Mouse (Mus musculus) MEL (cell line): ENCODE measurements around the gene Inpp5b. TPM values are rescaled to one million over a fixed set of nuclear protein-coding genes. Genes with fewer than 3 reads are reported as not detected.

Source experiments
- DNase-seq: peaks from one replicate; pipeline ENCODE4 v3.0.0; 2011; ENCODE audit warnings: low read depth, low spot score
- H3K27ac ChIP-seq: 2 replicates; pipeline ENCODE4 v1.5.1; 2012; ENCODE audit warnings: low read depth, mild to moderate bottlenecking, control low read depth, low read length, moderate library complexity; ENCODE audit not compliant: control insufficient read depth
- H3K27me3 ChIP-seq, 2 experiments: fragments of 150-350 bp in 1 of 2; sonication (generic) in 1 of 2; 2 replicates each; pipeline ENCODE4 v1.6.1; 2012; ENCODE audit warnings: low read length in 2 of 2, mild to moderate bottlenecking in 2 of 2, improper control_type of control experiment in 1 of 2, moderate library complexity in 1 of 2; ENCODE audit not compliant: insufficient read depth in 2 of 2, control insufficient read depth in 1 of 2
- H3K36me3 ChIP-seq, 2 experiments: 2 replicates each; pipeline ENCODE4 v1.6.1; 2012 to 2014; ENCODE audit warnings: low read length in 2 of 2, improper control_type of control experiment in 1 of 2, inconsistent platforms in 1 of 2, mild to moderate bottlenecking in 1 of 2; ENCODE audit not compliant: insufficient read depth in 2 of 2, control insufficient read depth in 1 of 2
- H3K4me1 ChIP-seq, 2 experiments: fragments of 150-350 bp in 1 of 2; sonication (generic) in 1 of 2; 2 replicates each; pipeline ENCODE4 v1.6.1; 2012; ENCODE audit warnings: low read length in 2 of 2, improper control_type of control experiment in 1 of 2, mild to moderate bottlenecking in 1 of 2; ENCODE audit not compliant: insufficient read depth in 2 of 2, control insufficient read depth in 1 of 2
- H3K4me3 ChIP-seq, 2 experiments: fragments of 150-350 bp in 1 of 2; sonication (generic) in 1 of 2; 2 replicates each; pipeline ENCODE4 v1.5.1; 2012; ENCODE audit warnings: low read depth in 2 of 2, low read length in 2 of 2, mild to moderate bottlenecking in 2 of 2, moderate library complexity in 2 of 2, control low read depth in 1 of 2, improper control_type of control experiment in 1 of 2; ENCODE audit not compliant: control insufficient read depth in 1 of 2, insufficient read depth in 1 of 2
- H3K79me2 ChIP-seq: 2 replicates; pipeline ENCODE4 v1.6.1; 2012; ENCODE audit warnings: mild to moderate bottlenecking, low read length, moderate library complexity; ENCODE audit not compliant: control insufficient read depth, poor library complexity, insufficient read depth
- H3K9ac ChIP-seq: 2 replicates; pipeline ENCODE4 v1.6.1; 2012; ENCODE audit warnings: low read depth, mild to moderate bottlenecking, control low read depth, low read length, moderate library complexity; ENCODE audit not compliant: control insufficient read depth, poor library complexity, severe bottlenecking
- H3K9me3 ChIP-seq: fragments of 150-350 bp; sonication (generic); replicated peaks from 2 replicates; pipeline ENCODE4 v1.6.1; 2012; ENCODE audit warnings: mild to moderate bottlenecking, low read length, improper control_type of control experiment, moderate library complexity; ENCODE audit not compliant: insufficient read depth
- CHD2 ChIP-seq: IDR thresholded peaks from 2 replicates; pipeline ENCODE4 v1.6.1; 2011; ENCODE audit warnings: low read length, improper control_type of control experiment
- E2F4 ChIP-seq: IDR thresholded peaks from 2 replicates; pipeline ENCODE4 v1.6.1; 2011; ENCODE audit warnings: low read depth, low read length, improper control_type of control experiment, borderline replicate concordance
- ELF1 ChIP-seq: IDR thresholded peaks from 2 replicates; pipeline ENCODE4 v1.6.1; 2014; ENCODE audit warnings: low read depth, mild to moderate bottlenecking, inconsistent platforms, low read length, improper control_type of control experiment, moderate library complexity
- EP300 ChIP-seq, 2 experiments: IDR thresholded peaks; 2 replicates each; pipeline ENCODE4 v1.6.1; 2011; ENCODE audit warnings: improper control_type of control experiment in 2 of 2, low read length in 2 of 2, low read depth in 1 of 2, mild to moderate bottlenecking in 1 of 2
- ETS1 ChIP-seq: IDR thresholded peaks from 2 replicates; pipeline ENCODE4 v1.6.1; 2012; ENCODE audit warnings: low read depth, mild to moderate bottlenecking, inconsistent platforms, low read length, improper control_type of control experiment, moderate library complexity
- GABPA ChIP-seq: IDR thresholded peaks from 2 replicates; pipeline ENCODE4 v1.6.1; 2012; ENCODE audit warnings: low read depth, mild to moderate bottlenecking, inconsistent platforms, low read length, improper control_type of control experiment, moderate library complexity
- GATA1 ChIP-seq: IDR thresholded peaks from 2 replicates; pipeline ENCODE4 v1.6.1; 2011; ENCODE audit warnings: low read depth, low read length, improper control_type of control experiment
- JUND ChIP-seq: IDR thresholded peaks from 2 replicates; pipeline ENCODE4 v1.6.1; 2011; ENCODE audit warnings: low read depth, mild to moderate bottlenecking, improper control_type of control experiment, low read length
- KAT2A ChIP-seq: conservative IDR thresholded peaks from 2 replicates; pipeline ENCODE4 v1.6.1; 2012; ENCODE audit warnings: low read depth, low read length, improper control_type of control experiment, inconsistent platforms
- MAFK ChIP-seq: IDR thresholded peaks from 2 replicates; pipeline ENCODE4 v1.6.1; 2011; ENCODE audit warnings: low read depth, mild to moderate bottlenecking, low read length, improper control_type of control experiment, borderline replicate concordance
- MAZ ChIP-seq: IDR thresholded peaks from 2 replicates; pipeline ENCODE4 v1.6.1; 2012; ENCODE audit warnings: low read depth, mild to moderate bottlenecking, inconsistent platforms, low read length, improper control_type of control experiment
- MEF2A ChIP-seq: IDR thresholded peaks from 2 replicates; pipeline ENCODE4 v1.6.1; 2014; ENCODE audit warnings: low read depth, mild to moderate bottlenecking, inconsistent platforms, low read length, improper control_type of control experiment; ENCODE audit not compliant: poor library complexity, insufficient replicate concordance, severe bottlenecking; ENCODE audit errors: extremely low read depth
- MXI1 ChIP-seq: IDR thresholded peaks from 2 replicates; pipeline ENCODE4 v1.6.1; 2011; ENCODE audit warnings: mild to moderate bottlenecking, low read depth, low read length, improper control_type of control experiment
- MYB ChIP-seq: IDR thresholded peaks from 2 replicates; pipeline ENCODE4 v1.6.1; 2011; ENCODE audit warnings: mild to moderate bottlenecking, low read depth, low read length, improper control_type of control experiment
- NELFE ChIP-seq: IDR thresholded peaks from 2 replicates; pipeline ENCODE4 v1.6.1; 2011; ENCODE audit warnings: low read depth, low read length, improper control_type of control experiment
- NRF1 ChIP-seq: IDR thresholded peaks from 2 replicates; pipeline ENCODE4 v1.6.1; 2014; ENCODE audit warnings: low read depth, mild to moderate bottlenecking, inconsistent platforms, low read length, improper control_type of control experiment, moderate library complexity; ENCODE audit not compliant: poor library complexity, insufficient read depth, severe bottlenecking
- RCOR1 ChIP-seq: IDR thresholded peaks from 2 replicates; pipeline ENCODE4 v1.6.1; 2012; ENCODE audit warnings: low read depth, mild to moderate bottlenecking, inconsistent platforms, low read length, improper control_type of control experiment
- SIN3A ChIP-seq: IDR thresholded peaks from 2 replicates; pipeline ENCODE4 v1.6.1; 2012; ENCODE audit warnings: low read length, improper control_type of control experiment, inconsistent platforms
- SMC3 ChIP-seq: IDR thresholded peaks from 2 replicates; pipeline ENCODE4 v1.6.1; 2011; ENCODE audit warnings: low read depth, low read length, improper control_type of control experiment
- TAL1 ChIP-seq: IDR thresholded peaks from 2 replicates; pipeline ENCODE4 v1.6.1; 2012; ENCODE audit warnings: mild to moderate bottlenecking, inconsistent platforms, low read length, moderate library complexity, mixed read lengths
- TBP ChIP-seq: IDR thresholded peaks from 2 replicates; pipeline ENCODE4 v1.8.0; 2011; ENCODE audit warnings: low read depth, low read length, improper control_type of control experiment
- TCF12 ChIP-seq: IDR thresholded peaks from 2 replicates; pipeline ENCODE4 v1.6.1; 2014; ENCODE audit warnings: low read depth, mild to moderate bottlenecking, inconsistent platforms, low read length, improper control_type of control experiment, moderate library complexity
- UBTF ChIP-seq: IDR thresholded peaks from 2 replicates; pipeline ENCODE4 v1.6.1; 2012; ENCODE audit warnings: low read depth, mild to moderate bottlenecking, inconsistent platforms, low read length, improper control_type of control experiment, moderate library complexity, borderline replicate concordance; ENCODE audit not compliant: insufficient read depth
- USF1 ChIP-seq: IDR thresholded peaks from 2 replicates; pipeline ENCODE4 v1.6.1; 2014; ENCODE audit warnings: low read depth, mild to moderate bottlenecking, inconsistent platforms, low read length, improper control_type of control experiment, moderate library complexity
- ZC3H11A ChIP-seq: IDR thresholded peaks from 2 replicates; pipeline ENCODE4 v1.6.1; 2012; ENCODE audit warnings: low read depth, mild to moderate bottlenecking, inconsistent platforms, low read length, improper control_type of control experiment
- ZMIZ1 ChIP-seq: IDR thresholded peaks from 2 replicates; pipeline ENCODE4 v1.6.1; 2012; ENCODE audit warnings: low read depth, mild to moderate bottlenecking, inconsistent platforms, low read length, improper control_type of control experiment, moderate library complexity
- polyA plus RNA-seq, 2 experiments: library from polyadenylated mRNA; stranded (reverse) in 1 of 2; unstranded in 1 of 2; fragments of >175 nt in 1 of 2; fragments of >200 nt in 1 of 2; gene quantifications; 2 replicates each; pipeline versions ENCODE4 v1.2.1 to v1.2.4; 2012; ENCODE audit warnings: low replicate concordance in 2 of 2, low read depth in 1 of 2; ENCODE audit not compliant: insufficient read length in 2 of 2, insufficient read depth in 1 of 2, missing spikeins in 1 of 2
- total RNA-seq: library from RNA; depleted of rRNA; stranded (reverse); fragments of 300-350 nt; gene quantifications from 2 replicates; pipeline ENCODE4 v1.2.3, GENCODE M21; 2012

Inpp5b gene
- total and polyA plus RNA-seq, 3 experiments = 28.6 to 52.5 TPM; not detected in 1

GRCm38 (mm10) chr4:124747851-124748250 is 6.2 kb downstream of the Inpp5b start:
- Histone ChIP-seq H3K4me1 (peaks cover 0 to 9% of the 10 kb centered on the region in 2 experiments; a peak in 1 of 4 replicates), H3K27me3 (no peaks in the 10 kb centered on the region), H3K9ac (no peak overlapping the region), H3K4me3 (no peak overlapping the region), H3K9me3 (no peaks in the 10 kb centered on the region), H3K36me3 (peaks cover 0 to 6% of the 10 kb centered on the region in 2 experiments; a peak in 2 of 4 replicates), H3K27ac (no peak overlapping the region), H3K79me2 (peaks cover 7% of the 10 kb centered on the region)
- TF ChIP-seq EP300 (IDR thresholded peaks at IDR 0.05; ENCODE audit: low read depth in 1 of 2, low read length in 2 of 2) (no peak), UBTF (no peak), ZMIZ1 (no peak), TBP (no peak), TAL1 (no peak), ZC3H11A (no peak), MAZ (no peak), GABPA (no peak), KAT2A (no peak), TCF12 (no peak), MAFK (no peak), ETS1 (no peak), MYB (no peak), E2F4 (no peak)
- no peak for DNase-seq

- peaks cover 3 to 25% of the 10 kb centered on the region in 2 experiments for H3K4me1 ChIP-seq
- no peaks in the 10 kb centered on the region for H3K27me3 ChIP-seq
- H3K79me2 ChIP-seq = peaks cover 41% of the 10 kb centered on the region
- H3K36me3 ChIP-seq = peaks cover 0 to 33% of the 10 kb centered on the region in 2 experiments; a peak in 2 of 4 replicates
- peak overlapping the region; percentile 87 to 96 for H3K4me3 ChIP-seq
- no peaks in the 10 kb centered on the region for H3K9me3 ChIP-seq
- DNase-seq = peak; percentile 98
- peak overlapping the region; percentile 84 for H3K9ac ChIP-seq
- peak overlapping the region; percentile 89 for H3K27ac ChIP-seq
- TF ChIP-seq TAL1 = no peak
- TF ChIP-seq ZC3H11A = no peak
- TF ChIP-seq MEF2A = no peak
- peak; percentile 66 for TF ChIP-seq NRF1
- TF ChIP-seq E2F4 = peak; percentile 26; the same call in 1 of the 2 replicates
- TF ChIP-seq RCOR1 = no peak
- TF ChIP-seq EP300 (IDR thresholded peaks at IDR 0.05; ENCODE audit: low read depth in 1 of 2, low read length in 2 of 2) = no peak
- TF ChIP-seq UBTF = 0 out of 2 replicates have a peak, but pooled peaks have one; percentile 27
- peak; percentile 39; the same call in 1 of the 2 replicates for TF ChIP-seq ELF1
- TF ChIP-seq KAT2A = no peak; the same call in 1 of the 2 replicates
- TF ChIP-seq USF1 = 0 out of 2 replicates have a peak, but pooled peaks have one; percentile 23
- peak; percentile 78 for TF ChIP-seq ZMIZ1
- no peak for TF ChIP-seq GATA1
- peak; percentile 81 for TF ChIP-seq NELFE
- TF ChIP-seq SMC3 = no peak
- TF ChIP-seq MXI1 = peak; percentile 84
- TF ChIP-seq SIN3A = peak; percentile 63; the same call in 1 of the 2 replicates
- no peak for TF ChIP-seq JUND
- no peak for TF ChIP-seq GABPA
- peak; percentile 43 for TF ChIP-seq TCF12
- peak; percentile 84 for TF ChIP-seq CHD2
- TF ChIP-seq MAZ = 0 out of 2 replicates have a peak, but pooled peaks have one; percentile 32
Observed at GRCm38 (mm10) chr4:124751300-124752250, 9.9 kb downstream of the Inpp5b start.
